Mouse (Mus musculus) spleen, embryonic (tissue): ENCODE data around the gene Acp7.

Source experiments
- CTCF ChIA-PET: fragments of 350-600 bp; sonication (Branson Sonifier 250); formaldehyde crosslinking; loops from one replicate; lab custom pipeline; 2022; lab: Charles Lee

The Acp7 gene

GRCm38 (mm10) chr7:28603136-28603535 is 28.0 kb downstream of the Acp7 start:
- CTCF ChIA-PET, result interaction anchor here (0.6 kb wide), 2 partner anchors 35 to 106 kb away, joined by 3 read pairs; no protein-coding TSS in a partner anchor

- CTCF ChIA-PET, result interaction anchor here (0.6 to 2.0 kb wide), 3 partner anchors 32 to 390 kb away, joined by 3 to 6 read pairs (median 3); no protein-coding TSS in a partner anchor
Measured at GRCm38 (mm10) chr7:28601668-28602067, 29.5 kb downstream of the Acp7 start.

GRCm38 (mm10) chr7:28601029-28601428 is 30.1 kb downstream of the Acp7 start:
- CTCF ChIA-PET, result interaction anchor here (1.2 to 2.0 kb wide), 2 partner anchors 32 to 155 kb away, joined by 6 to 7 read pairs; no protein-coding TSS in a partner anchor

- CTCF ChIA-PET, result interaction anchor here (0.5 to 1.2 kb wide), 2 partner anchors 31 to 334 kb away, joined by 5 to 14 read pairs; no protein-coding TSS in a partner anchor
Measured at GRCm38 (mm10) chr7:28598951-28599350, 32.2 kb downstream of the Acp7 start.

GRCm38 (mm10) chr7:28597642-28598446 is 33.3 kb downstream of the Acp7 start, which contains the start of the genes Samd4b and Pak4:
Samd4b (minus strand) TSS chr7:28598144.
Pak4 (minus strand) TSS chr7:28598185.
- CTCF ChIA-PET, result interaction anchor here (0.5 to 1.2 kb wide), 2 partner anchors 29 to 699 kb away, joined by 4 to 5 read pairs; no protein-coding TSS in a partner anchor

GRCm38 (mm10) chr7:28597277-28597570 is 33.9 kb downstream of the Acp7 start:
- CTCF ChIA-PET, result interaction anchor here (0.5 to 0.6 kb wide), 2 partner anchors 150 to 700 kb away, joined by 4 read pairs; no protein-coding TSS in a partner anchor

- CTCF ChIA-PET, result interaction anchor here (0.6 kb wide), 1 partner anchor 150 kb away, joined by 4 read pairs; no protein-coding TSS in a partner anchor
Measured at GRCm38 (mm10) chr7:28596436-28597276, 34.5 kb downstream of the Acp7 start.

GRCm38 (mm10) chr7:28595751-28596435 is 35.2 kb downstream of the Acp7 start:
- CTCF ChIA-PET, result interaction anchor here (0.6 kb wide), 1 partner anchor 25 kb away, joined by 7 read pairs; no protein-coding TSS in a partner anchor

- CTCF ChIA-PET, result interaction anchor here (0.6 kb wide), 2 partner anchors 16 to 43 kb away, joined by 3 to 5 read pairs; no protein-coding TSS in a partner anchor
Measured at GRCm38 (mm10) chr7:28593206-28594111, 37.7 kb downstream of the Acp7 start.

- CTCF ChIA-PET, result no interaction called here
Measured at GRCm38 (mm10) chr7:28591862-28592261, 39.3 kb downstream of the Acp7 start.

- CTCF ChIA-PET, result no interaction called here
Measured at GRCm38 (mm10) chr7:28587644-28588043, 43.5 kb downstream of the Acp7 start.

- CTCF ChIA-PET, result no interaction called here
Measured at GRCm38 (mm10) chr7:28586663-28587411, 44.3 kb downstream of the Acp7 start.

GRCm38 (mm10) chr7:28585001-28585400 is 46.1 kb downstream of the Acp7 start:
- CTCF ChIA-PET, result no interaction called here

- CTCF ChIA-PET, result no interaction called here
Measured at GRCm38 (mm10) chr7:28584468-28584867, 46.7 kb downstream of the Acp7 start.

- CTCF ChIA-PET, result no interaction called here
Measured at GRCm38 (mm10) chr7:28583570-28584344, 47.4 kb downstream of the Acp7 start.

- CTCF ChIA-PET, result no interaction called here
Measured at GRCm38 (mm10) chr7:28582841-28583240, 48.3 kb downstream of the Acp7 start.

GRCm38 (mm10) chr7:28581721-28582120 is 49.4 kb downstream of the Acp7 start:
- CTCF ChIA-PET, result interaction anchor here (0.7 kb wide), 1 partner anchor 125 kb away, joined by 3 read pairs; no protein-coding TSS in a partner anchor

GRCm38 (mm10) chr7:28579826-28580225 is 51.3 kb downstream of the Acp7 start:
- CTCF ChIA-PET, result interaction anchor here (0.5 kb wide), 1 partner anchor 128 kb away, joined by 5 read pairs; no protein-coding TSS in a partner anchor
